Mouse (Mus musculus): ENCODE data around the gene Dusp15. TPM values are rescaled to one million over a fixed set of nuclear protein-coding genes. Genes with fewer than 3 reads are reported as not detected.

Dusp15 gene
- polyA plus RNA-seq, 1 experiment from 2014 or later, result 7.2 TPM

- no peaks in the 10 kb centered on the region for H3K9me3 ChIP-seq
- H3K27me3 ChIP-seq, result peaks cover 78% of the 10 kb centered on the region
- WGBS, result 47% methylated on average over 7 of the region's 7 CpGs
- no peak overlapping the region for H3K4me2 ChIP-seq
- no peak overlapping the region for H3K4me3 ChIP-seq
- H3K4me1 ChIP-seq (replicated peaks), result peaks cover 40% of the 10 kb centered on the region
- H3K27ac ChIP-seq, result peak overlapping the region; percentile 13; the same call in 1 of the 2 replicates
- no peaks in the 10 kb centered on the region for H3K36me3 ChIP-seq
- ATAC-seq (ENCODE audit: low FRiP score), result no peak
- no peak overlapping the region for H3K9ac ChIP-seq
These were observed 4.4 kb downstream of the Dusp15 start for GRCm38 (mm10) chr2:152947098-152947497.

GRCm38 (mm10) chr2:152944013-152944412, 7.5 kb downstream of the Dusp15 start:
- Histone ChIP-seq H3K4me2 (no peak overlapping the region), H3K27me3 (peaks cover 84% of the 10 kb centered on the region)

GRCm38 (mm10) chr2:152943568-152943967, 7.9 kb downstream of the Dusp15 start:
- peak; percentile 26; the same call in 1 of the 2 replicates for ATAC-seq (ENCODE audit: low FRiP score)
- 8% methylated on average over 8 of the region's 8 CpGs for WGBS
- no peaks in the 10 kb centered on the region for H3K36me3 ChIP-seq

More at GRCm38 (mm10) chr2:152944013-152944412, 7.5 kb downstream of the Dusp15 start:
- Histone ChIP-seq H3K4me1 (replicated peaks) (peaks cover 26% of the 10 kb centered on the region), H3K4me3 (no peak overlapping the region), H3K9me3 (no peaks in the 10 kb centered on the region), H3K36me3 (no peaks in the 10 kb centered on the region), H3K27ac (no peak overlapping the region), H3K9ac (no peak overlapping the region)
- WGBS, result 64% methylated on average over 9 of the region's 9 CpGs
- ATAC-seq (ENCODE audit: low FRiP score), result no peak

GRCm38 (mm10) chr2:152942898-152943515, 8.5 kb downstream of the Dusp15 start:
- under 1% methylated on average over 51 of the region's 65 CpGs for WGBS
- Histone ChIP-seq H3K4me1 (replicated peaks) (peaks cover 26% of the 10 kb centered on the region), H3K36me3 (no peaks in the 10 kb centered on the region), H3K4me3 (peak overlapping the region; percentile 47), H3K9me3 (no peaks in the 10 kb centered on the region), H3K27me3 (peaks cover 74% of the 10 kb centered on the region), H3K27ac (no peak overlapping the region), H3K9ac (peak overlapping the region; percentile 67), H3K4me2 (peak overlapping the region; percentile 80)
- no peak; the same call in 1 of the 2 replicates for ATAC-seq (ENCODE audit: low FRiP score)

More at GRCm38 (mm10) chr2:152943568-152943967, 7.9 kb downstream of the Dusp15 start:
- peaks cover 80% of the 10 kb centered on the region for H3K27me3 ChIP-seq
- H3K9ac ChIP-seq, result peak overlapping the region; percentile 67
- H3K4me3 ChIP-seq, result peak overlapping the region; percentile 47
- no peak overlapping the region for H3K27ac ChIP-seq
- H3K9me3 ChIP-seq, result no peaks in the 10 kb centered on the region
- peak overlapping the region; percentile 80 for H3K4me2 ChIP-seq
- peaks cover 26% of the 10 kb centered on the region for H3K4me1 ChIP-seq (replicated peaks)

- peaks cover 17% of the 10 kb centered on the region for H3K4me1 ChIP-seq (replicated peaks)
- H3K4me2 ChIP-seq, result no peak overlapping the region
- H3K4me3 ChIP-seq, result no peak overlapping the region
- H3K27me3 ChIP-seq, result peaks cover 73% of the 10 kb centered on the region
- H3K9ac ChIP-seq, result no peak overlapping the region
- no peaks in the 10 kb centered on the region for H3K36me3 ChIP-seq
- WGBS, result 28% methylated on average over 7 of the region's 7 CpGs
- no peaks in the 10 kb centered on the region for H3K9me3 ChIP-seq
- no peak overlapping the region for H3K27ac ChIP-seq
- no peak for ATAC-seq (ENCODE audit: low FRiP score)
These were observed 9.7 kb downstream of the Dusp15 start for GRCm38 (mm10) chr2:152941776-152942175.

- H3K9me3 ChIP-seq, result no peaks in the 10 kb centered on the region
These were observed 10.4 kb downstream of the Dusp15 start for GRCm38 (mm10) chr2:152941106-152941505.

GRCm38 (mm10) chr2:152939846-152940245, 11.7 kb downstream of the Dusp15 start:
- no peak overlapping the region for H3K9ac ChIP-seq
- H3K4me1 ChIP-seq (replicated peaks), result peaks cover 16% of the 10 kb centered on the region
- H3K9me3 ChIP-seq, result no peaks in the 10 kb centered on the region
- H3K4me2 ChIP-seq, result no peak overlapping the region
- no peak for ATAC-seq (ENCODE audit: low FRiP score)
- H3K27ac ChIP-seq, result no peak overlapping the region
- H3K4me3 ChIP-seq, result no peak overlapping the region
- WGBS, result 15% methylated on average over 4 of the region's 4 CpGs
- no peaks in the 10 kb centered on the region for H3K36me3 ChIP-seq
- peaks cover 69% of the 10 kb centered on the region for H3K27me3 ChIP-seq

More at GRCm38 (mm10) chr2:152941106-152941505, 10.4 kb downstream of the Dusp15 start:
- peaks cover 16% of the 10 kb centered on the region for H3K4me1 ChIP-seq (replicated peaks)
- no peak overlapping the region for H3K27ac ChIP-seq
- ATAC-seq (ENCODE audit: low FRiP score), result no peak
- no peak overlapping the region for H3K4me2 ChIP-seq
- no peak overlapping the region for H3K4me3 ChIP-seq
- no peak overlapping the region for H3K9ac ChIP-seq
- WGBS, result 79% methylated on average over 6 of the region's 6 CpGs
- H3K27me3 ChIP-seq, result peaks cover 73% of the 10 kb centered on the region
- H3K36me3 ChIP-seq, result no peaks in the 10 kb centered on the region

GRCm38 (mm10) chr2:152933614-152934013, 17.9 kb downstream of the Dusp15 start:
- peaks cover 18% of the 10 kb centered on the region; the same call in 1 of the 2 replicates for H3K27me3 ChIP-seq
- no peak overlapping the region for H3K4me3 ChIP-seq
- no peaks in the 10 kb centered on the region for H3K36me3 ChIP-seq
- no peak overlapping the region for H3K4me2 ChIP-seq
- no peak for ATAC-seq (ENCODE audit: low FRiP score)
- peaks cover 5% of the 10 kb centered on the region; the same call in 1 of the 2 replicates for H3K4me1 ChIP-seq (replicated peaks)
- no peaks in the 10 kb centered on the region for H3K9me3 ChIP-seq
- no peak overlapping the region for H3K27ac ChIP-seq
- WGBS, result 35% methylated on average over 5 of the region's 5 CpGs
- H3K9ac ChIP-seq, result no peak overlapping the region

- 35% methylated on average over 9 of the region's 9 CpGs for WGBS
- H3K36me3 ChIP-seq, result no peaks in the 10 kb centered on the region
- H3K27ac ChIP-seq, result no peak within 1 kb of the TSS
- no peak within 1 kb of the TSS for H3K4me2 ChIP-seq
- peaks cover 5% of the 10 kb centered on the region; the same call in 1 of the 2 replicates for H3K4me1 ChIP-seq (replicated peaks)
- no peaks in the 10 kb centered on the region for H3K9me3 ChIP-seq
- peaks cover 18% of the 10 kb centered on the region; the same call in 1 of the 2 replicates for H3K27me3 ChIP-seq
- no peak within 1 kb of the TSS; the same call in 1 of the 2 replicates for H3K9ac ChIP-seq
- ATAC-seq (ENCODE audit: low FRiP score), result no peak
- H3K4me3 ChIP-seq, result no peak within 1 kb of the TSS
These were observed 18.4 kb downstream of the Dusp15 start, which contains the start of gene Foxs1 for GRCm38 (mm10) chr2:152933048-152933447. Foxs1 (minus strand) TSS chr2:152933208.

GRCm38 (mm10) chr2:152931456-152932160, 19.9 kb downstream of the Dusp15 start:
- WGBS, result 73% methylated on average over 11 of the region's 12 CpGs
- Histone ChIP-seq H3K9ac (no peak overlapping the region), H3K36me3 (no peaks in the 10 kb centered on the region), H3K4me3 (no peak overlapping the region), H3K9me3 (no peaks in the 10 kb centered on the region), H3K4me1 (replicated peaks) (peaks cover 5% of the 10 kb centered on the region; the same call in 1 of the 2 replicates), H3K4me2 (no peak overlapping the region), H3K27me3 (peaks cover 13% of the 10 kb centered on the region; the same call in 1 of the 2 replicates), H3K27ac (no peak overlapping the region; the same call in 1 of the 2 replicates)
- no peak for ATAC-seq (ENCODE audit: low FRiP score)

GRCm38 (mm10) chr2:152930276-152930675, 21.2 kb downstream of the Dusp15 start:
- H3K4me2 ChIP-seq, result no peak overlapping the region
- H3K9me3 ChIP-seq, result no peaks in the 10 kb centered on the region
- peaks cover 5% of the 10 kb centered on the region; the same call in 1 of the 2 replicates for H3K4me1 ChIP-seq (replicated peaks)
- 42% methylated on average over 2 of the region's 2 CpGs for WGBS
- H3K27ac ChIP-seq, result peak overlapping the region; percentile 18; the same call in 1 of the 2 replicates
- no peak for ATAC-seq (ENCODE audit: low FRiP score)
- H3K27me3 ChIP-seq, result no peaks in the 10 kb centered on the region
- H3K36me3 ChIP-seq, result no peaks in the 10 kb centered on the region
- no peak overlapping the region for H3K4me3 ChIP-seq
- H3K9ac ChIP-seq, result no peak overlapping the region

GRCm38 (mm10) chr2:152928988-152929370, 22.5 kb downstream of the Dusp15 start:
- Histone ChIP-seq H3K4me2 (no peak overlapping the region), H3K4me3 (no peak overlapping the region), H3K9ac (no peak overlapping the region), H3K27ac (no peak overlapping the region), H3K9me3 (no peaks in the 10 kb centered on the region), H3K27me3 (no peaks in the 10 kb centered on the region), H3K4me1 (replicated peaks) (peaks cover 5% of the 10 kb centered on the region; the same call in 1 of the 2 replicates), H3K36me3 (no peaks in the 10 kb centered on the region)
- 70% methylated on average over 3 of the region's 3 CpGs for WGBS
- no peak for ATAC-seq (ENCODE audit: low FRiP score)
